Mouse (Mus musculus): Measurements from ENCODE around the gene Iqgap1.
"Not testable (repeated sequence)": the region's sequence is repeated elsewhere in the genome, so short reads cannot be mapped to it uniquely, and the experiment has no call there.

Iqgap1 gene

GRCm38 (mm10) chr7:80773834-80774614 lies 51.8 kb downstream of the Iqgap1 start:
- no peak for DNase-seq (ENCODE audit: extremely low read depth, low read depth)

DNA sequence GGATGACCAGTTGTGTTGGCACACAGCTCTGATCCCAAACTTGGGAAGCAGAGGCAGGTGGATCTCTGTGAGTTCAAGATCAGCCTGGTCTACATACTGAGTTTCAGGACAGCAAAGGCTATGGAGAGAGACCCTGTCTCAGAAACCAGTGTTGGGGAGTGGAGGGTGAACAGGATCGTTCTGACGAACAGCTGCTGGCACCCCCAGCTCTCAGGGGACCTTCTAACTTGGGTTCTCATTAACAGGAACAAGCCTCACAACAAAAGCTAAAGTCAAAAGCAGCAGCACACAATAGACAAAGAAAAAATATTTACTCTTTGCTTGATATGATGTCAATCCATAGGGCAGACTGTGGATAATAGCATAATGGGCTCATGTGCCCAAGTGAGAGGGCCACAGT lies 55.3 kb downstream of the Iqgap1 start:
- DNase-seq (ENCODE audit: extremely low read depth, low read depth) = no peak

DNA sequence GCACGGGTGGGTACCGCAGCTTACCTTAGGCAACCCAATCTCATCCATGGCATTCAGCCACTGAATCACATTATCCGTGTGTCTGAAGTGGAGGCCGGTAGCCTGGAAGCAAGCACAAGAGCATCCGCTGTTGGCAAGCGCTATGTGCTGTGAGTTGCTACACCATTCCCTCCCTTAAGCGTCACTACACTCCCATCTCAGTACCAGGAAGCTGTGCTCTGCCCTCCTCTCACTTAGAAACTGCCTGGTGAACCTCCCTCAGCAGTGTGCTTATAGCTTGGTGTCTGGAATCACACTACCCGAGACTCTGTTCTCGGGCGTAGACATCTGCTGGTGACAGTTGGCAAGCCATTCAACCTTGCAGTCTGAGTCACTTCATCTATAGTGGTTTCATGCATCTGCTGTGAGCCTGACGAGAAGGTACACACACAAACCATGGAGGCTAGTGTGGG lies 58.9 kb downstream of the Iqgap1 start:
- no peak for DNase-seq (ENCODE audit: extremely low read depth, low read depth)

GRCm38 (mm10) chr7:80766072-80766471 lies 59.7 kb downstream of the Iqgap1 start:
- DNase-seq (ENCODE audit: extremely low read depth, low read depth) = no peak

DNA sequence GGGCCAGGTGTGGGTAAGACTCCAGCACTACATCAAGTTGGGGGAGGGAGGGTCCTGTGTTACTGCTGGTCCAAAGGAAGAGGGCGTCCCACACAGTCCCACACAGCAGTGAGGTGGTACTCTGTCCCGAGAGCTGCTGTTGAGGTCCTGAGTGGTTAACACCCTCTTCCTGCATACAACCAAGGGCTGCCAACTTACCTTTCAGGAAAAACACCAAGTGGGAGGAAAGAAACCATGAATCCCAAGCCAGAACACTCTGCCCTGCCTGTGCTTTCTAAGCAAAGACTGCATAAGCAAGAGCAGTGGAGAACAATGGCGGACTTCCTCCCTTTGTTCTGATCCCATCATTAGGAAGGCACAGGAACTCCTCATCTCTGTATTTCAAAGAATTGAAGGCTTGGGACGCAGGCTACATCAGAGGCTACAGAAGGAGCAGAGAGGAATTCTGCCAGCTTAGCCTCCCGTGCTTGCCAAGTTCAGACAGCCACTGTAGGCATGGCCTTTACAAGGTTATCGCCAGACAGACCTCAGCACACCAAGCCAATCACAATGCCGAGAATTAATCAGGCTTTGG lies 61.8 kb downstream of the Iqgap1 start:
- DNase-seq (ENCODE audit: extremely low read depth, low read depth) = no peak

DNA sequence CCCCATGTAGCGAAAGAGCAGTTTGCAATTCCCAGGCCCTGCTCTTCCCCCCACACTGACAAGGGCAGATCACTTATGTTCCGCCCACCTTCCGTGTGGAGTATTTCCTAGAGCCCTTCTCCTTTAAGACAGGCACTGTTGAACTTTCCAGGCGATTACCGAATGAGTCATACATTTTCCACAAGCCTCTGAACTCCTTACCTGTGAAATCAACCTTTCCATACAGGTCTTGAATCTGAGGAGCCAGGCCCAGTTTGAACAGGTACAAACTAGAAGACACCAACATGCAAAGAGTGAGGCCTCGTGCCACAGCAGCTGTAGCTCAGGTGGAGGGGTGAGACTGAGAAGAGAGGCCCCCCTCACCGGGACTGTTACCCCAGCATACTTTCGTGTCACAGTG lies 63.5 kb downstream of the Iqgap1 start:
- no peak for DNase-seq (ENCODE audit: extremely low read depth, low read depth)

DNA sequence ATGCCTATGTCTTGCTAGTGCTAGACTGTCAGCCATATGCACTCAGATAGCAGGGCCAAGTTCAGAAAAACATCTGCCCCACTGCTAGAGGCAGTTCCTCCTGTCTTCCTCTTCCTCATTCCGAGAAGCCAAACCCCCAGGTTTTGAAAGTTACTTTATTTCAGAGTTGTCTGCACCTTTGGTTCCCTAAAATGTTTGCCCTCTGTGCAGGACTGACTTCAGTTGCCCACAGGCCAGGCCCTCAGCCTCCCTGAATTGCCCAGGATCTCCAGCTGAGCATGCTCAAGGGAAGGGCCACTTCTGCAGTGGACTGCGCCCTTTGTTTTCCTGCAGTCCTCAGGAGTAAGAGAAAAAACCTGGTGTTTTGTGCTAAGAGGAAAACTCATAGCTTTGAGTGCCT lies 71.7 kb downstream of the Iqgap1 start:
- peak; percentile 75 for DNase-seq (ENCODE audit: extremely low read depth, low read depth)

GRCm38 (mm10) chr7:80753613-80754012 lies 72.2 kb downstream of the Iqgap1 start:
- peak; percentile 14 for DNase-seq (ENCODE audit: extremely low read depth, low read depth)

- no peak for DNase-seq (ENCODE audit: extremely low read depth, low read depth)
Measured at GRCm38 (mm10) chr7:80749624-80750023, 76.2 kb downstream of the Iqgap1 start.

DNA sequence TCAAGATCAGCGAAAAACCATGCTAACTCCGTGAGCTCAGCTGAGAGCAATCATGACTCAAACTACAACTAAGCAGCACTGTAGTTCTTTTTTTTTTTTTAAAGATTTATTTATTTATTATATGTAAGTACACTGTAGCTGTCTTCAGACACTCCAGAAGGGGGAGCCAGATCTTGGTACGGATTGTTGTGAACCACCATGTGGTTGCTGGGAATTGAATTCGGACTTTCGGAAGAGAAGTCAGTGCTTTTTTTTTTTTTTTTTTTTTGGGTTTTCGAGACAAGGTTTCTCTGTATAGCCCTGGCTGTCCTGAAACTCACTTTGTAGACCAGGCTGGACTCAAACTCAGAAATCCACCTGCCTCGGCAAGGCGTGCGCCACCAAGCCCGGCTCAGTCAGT lies 76.7 kb downstream of the Iqgap1 start:
- not testable (repeated sequence) for DNase-seq (ENCODE audit: extremely low read depth, low read depth)

DNA sequence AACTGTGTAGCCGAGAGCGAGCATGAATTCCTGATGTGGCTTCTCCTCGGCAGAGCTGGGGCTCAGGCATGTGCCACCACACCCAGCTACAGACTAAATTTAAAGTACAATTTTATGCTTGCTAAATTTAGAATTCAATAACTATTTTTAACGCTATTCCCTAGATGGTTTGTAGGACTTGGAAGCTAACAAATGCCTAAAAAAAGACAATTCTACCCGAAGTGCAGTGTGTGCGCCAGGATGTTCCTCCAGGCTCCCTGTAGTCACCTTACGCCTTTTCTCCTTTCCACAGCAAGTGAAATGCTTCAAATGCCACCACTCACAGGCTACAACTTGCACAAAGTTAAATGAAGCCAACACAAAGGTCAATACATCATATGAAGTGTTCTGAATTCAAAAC lies 78.4 kb downstream of the Iqgap1 start:
- DNase-seq (ENCODE audit: extremely low read depth, low read depth) = no peak

GRCm38 (mm10) chr7:80746166-80746761 lies 79.5 kb downstream of the Iqgap1 start:
- no peak for DNase-seq (ENCODE audit: extremely low read depth, low read depth)

GRCm38 (mm10) chr7:80745746-80746145 lies 80.0 kb downstream of the Iqgap1 start:
- no peak for DNase-seq (ENCODE audit: extremely low read depth, low read depth)

GRCm38 (mm10) chr7:80745250-80745649 lies 80.5 kb downstream of the Iqgap1 start:
- no peak for DNase-seq (ENCODE audit: extremely low read depth, low read depth)

GRCm38 (mm10) chr7:80743920-80744630 lies 81.7 kb downstream of the Iqgap1 start:
- no peak for DNase-seq (ENCODE audit: extremely low read depth, low read depth)

- no peak for DNase-seq (ENCODE audit: extremely low read depth, low read depth)
Measured at GRCm38 (mm10) chr7:80742671-80743070, 83.1 kb downstream of the Iqgap1 start.

DNA sequence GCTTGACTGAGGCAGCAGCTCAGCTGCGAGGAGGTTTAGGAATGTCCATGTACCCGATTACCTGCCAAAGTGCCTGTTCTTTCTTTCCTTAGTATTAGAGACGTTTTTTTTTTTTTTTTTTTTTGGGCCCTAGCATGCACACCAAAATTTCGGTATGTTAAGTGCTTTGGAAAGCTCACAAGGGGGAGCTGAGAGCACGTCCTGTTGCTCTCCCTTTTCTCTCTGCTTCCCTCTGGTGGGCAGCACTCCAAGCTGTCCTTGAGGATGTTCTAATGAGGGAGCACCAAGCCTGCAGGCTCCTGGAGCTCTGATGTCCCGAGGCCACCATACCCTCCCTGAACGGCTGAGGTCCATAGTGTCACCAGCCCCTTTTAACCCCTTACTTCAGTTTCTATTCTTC lies 84.8 kb downstream of the Iqgap1 start:
- DNase-seq (ENCODE audit: extremely low read depth, low read depth) = no peak

- DNase-seq (ENCODE audit: extremely low read depth, low read depth) = peak; percentile 51
Measured at GRCm38 (mm10) chr7:80736199-80736598, 89.6 kb downstream of the Iqgap1 start.

DNA sequence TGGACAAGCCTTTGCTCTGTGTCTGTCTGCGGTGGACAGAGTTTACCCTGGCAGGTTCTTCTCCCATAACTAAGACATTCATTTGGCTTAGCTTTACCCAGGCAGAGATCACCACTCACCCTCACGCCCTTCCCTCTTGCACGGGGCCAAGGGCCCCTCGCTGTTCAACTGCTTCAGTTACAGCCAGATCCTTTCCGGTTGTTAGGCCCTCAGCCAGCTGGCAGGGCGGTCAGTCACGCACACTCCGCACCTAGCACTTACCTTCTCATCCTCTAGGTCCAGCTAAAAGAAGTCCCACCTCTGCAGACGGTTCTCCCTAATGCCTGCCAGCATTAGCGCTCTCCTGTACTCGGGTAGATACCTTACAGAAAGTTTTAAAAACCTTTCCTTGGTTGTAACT lies 92.8 kb downstream of the Iqgap1 start:
- DNase-seq (ENCODE audit: extremely low read depth, low read depth) = no peak

DNA sequence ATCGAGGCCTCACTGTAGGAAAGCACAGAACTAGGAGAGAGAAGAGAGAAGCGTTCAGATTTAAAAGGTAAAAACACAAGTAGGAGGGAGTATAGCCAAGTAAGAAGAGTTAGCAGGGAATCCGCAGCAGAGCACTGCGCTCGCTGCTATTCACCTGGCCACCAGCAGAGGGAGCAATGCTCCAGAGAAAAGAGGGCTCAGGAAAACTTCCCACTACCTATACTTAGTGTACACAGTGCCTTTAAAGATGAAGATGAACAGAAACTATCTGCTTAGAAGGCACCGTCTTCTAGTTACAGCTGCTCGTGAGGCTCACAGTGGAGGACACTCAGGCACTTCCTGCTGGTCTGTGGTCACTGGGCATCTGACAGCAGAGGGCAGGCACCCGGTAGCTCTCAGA lies 96.1 kb downstream of the Iqgap1 start:
- DNase-seq (ENCODE audit: extremely low read depth, low read depth) = peak; percentile 29

GRCm38 (mm10) chr7:80721041-80721440 lies 104.7 kb downstream of the Iqgap1 start:
- DNase-seq (ENCODE audit: extremely low read depth, low read depth) = no peak

- no peak for DNase-seq (ENCODE audit: extremely low read depth, low read depth)
Measured at GRCm38 (mm10) chr7:80719582-80719981, 106.2 kb downstream of the Iqgap1 start.
